Mouse (Mus musculus): ENCODE measurements around the gene Capn10. TPM values are rescaled to one million over a fixed set of nuclear protein-coding genes. Genes with fewer than 3 reads are reported as not detected.

The Capn10 gene
- total and polyA plus RNA-seq, 3 experiments: 30.7 to 43.3 TPM; not detected in 1

DNA sequence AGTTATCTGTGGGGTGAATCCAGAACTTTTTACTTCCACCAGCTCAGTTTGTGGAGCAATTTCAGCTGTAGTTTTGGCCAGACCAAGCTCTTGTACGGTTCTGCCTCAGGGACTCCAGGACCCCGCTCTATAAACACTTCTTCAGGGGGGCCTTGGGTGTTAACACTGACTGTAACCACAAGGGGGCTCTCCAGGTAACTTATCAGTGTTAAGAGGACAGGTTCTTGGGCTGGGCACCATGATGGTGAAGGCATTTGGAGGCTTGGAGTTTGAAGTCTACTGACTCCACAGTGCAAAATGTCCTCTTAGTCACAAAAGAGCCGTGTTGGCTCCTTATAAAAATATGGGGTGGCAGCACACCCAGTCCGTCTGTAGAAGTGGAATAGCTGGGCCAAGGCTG, 25.1 kb upstream of the Capn10 start (continued):
- TF ChIP-seq USF1 (IDR thresholded peaks at IDR 0.05; ENCODE audit: low read depth, low read length) (no peak), ZKSCAN1 (IDR thresholded peaks at IDR 0.05; ENCODE audit: low read depth, low read length) (no peak), POLR2AphosphoS5 (IDR thresholded peaks at IDR 0.05; ENCODE audit: borderline replicate concordance, low read depth, low read length) (no peak), POLR2A (IDR thresholded peaks at IDR 0.05; ENCODE audit: control insufficient read depth in 1 of 2, insufficient read depth in 1 of 2, low read depth in 1 of 2, low read length in 2 of 2, poor library complexity in 1 of 2) (no peak), NRF1 (IDR thresholded peaks at IDR 0.05; ENCODE audit: insufficient read depth, low read depth, low read length, poor library complexity, severe bottlenecking) (no peak), ELF1 (IDR thresholded peaks at IDR 0.05; ENCODE audit: low read depth, low read length) (no peak), CTCF (IDR thresholded peaks at IDR 0.05 in 2 of 3, conservative IDR thresholded peaks at IDR 0.05 in 1 of 3; ENCODE audit: control insufficient read depth in 1 of 3, insufficient read depth in 1 of 3, low read depth in 2 of 3, low read length in 3 of 3, poor library complexity in 1 of 3, severe bottlenecking in 1 of 3) (peak; percentile 47 to 76 (median 67)), MXI1 (IDR thresholded peaks at IDR 0.05; ENCODE audit: low read depth, low read length) (peak; percentile 39; the same call in 1 of the 2 replicates), ZC3H11A (IDR thresholded peaks at IDR 0.05; ENCODE audit: low read depth, low read length) (peak; percentile 31; the same call in 1 of the 2 replicates), POLR2AphosphoS2 (IDR thresholded peaks at IDR 0.05; ENCODE audit: low read length) (no peak)

- peak; percentile 86 for DNase-seq (ENCODE audit: low read depth, low spot score)
- Histone ChIP-seq H3K79me2 (ENCODE audit: control insufficient read depth, insufficient read depth, low read length, poor library complexity) (peaks cover 31% of the 10 kb centered on the region), H3K9ac (ENCODE audit: control insufficient read depth, low read depth, low read length, poor library complexity, severe bottlenecking) (peak within 1 kb of the TSS; percentile 87), H3K36me3 (ENCODE audit: control insufficient read depth in 1 of 2, insufficient read depth in 2 of 2, low read length in 2 of 2) (peaks cover 0 to 25% of the 10 kb centered on the region in 2 experiments; a peak in 2 of 4 replicates), H3K4me1 (ENCODE audit: control insufficient read depth in 1 of 2, insufficient read depth in 2 of 2, low read length in 2 of 2) (peaks cover 13 to 40% of the 10 kb centered on the region in 2 experiments), H3K4me3 (ENCODE audit: control insufficient read depth in 1 of 2, insufficient read depth in 1 of 2, low read depth in 2 of 2, low read length in 2 of 2) (peak within 1 kb of the TSS; percentile 91 to 95), H3K9me3 (replicated peaks; ENCODE audit: insufficient read depth, low read length) (no peaks in the 10 kb centered on the region), H3K27me3 (ENCODE audit: control insufficient read depth in 1 of 2, insufficient read depth in 2 of 2, low read length in 2 of 2) (no peaks in the 10 kb centered on the region), H3K27ac (ENCODE audit: control insufficient read depth, low read depth, low read length) (peak within 1 kb of the TSS; percentile 33)
- 0 out of 2 replicates have a peak, but pooled peaks have one; percentile 25 for TF ChIP-seq NRF1 (IDR thresholded peaks at IDR 0.05; ENCODE audit: insufficient read depth, low read depth, low read length, poor library complexity, severe bottlenecking)
- TF ChIP-seq MYB (IDR thresholded peaks at IDR 0.05; ENCODE audit: low read depth, low read length): no peak
- TF ChIP-seq EP300 (IDR thresholded peaks at IDR 0.05; ENCODE audit: low read depth in 1 of 2, low read length in 2 of 2): no peak
- no peak for TF ChIP-seq USF2 (IDR thresholded peaks at IDR 0.05; ENCODE audit: borderline replicate concordance in 1 of 2, insufficient read depth in 1 of 2, low read depth in 1 of 2, low read length in 2 of 2)
- TF ChIP-seq KAT2A (conservative IDR thresholded peaks at IDR 0.05; ENCODE audit: low read depth, low read length): no peak
- peak in 1 of 2 experiments; percentile 58; a peak in 2 of 4 replicates for TF ChIP-seq POLR2A (IDR thresholded peaks at IDR 0.05; ENCODE audit: control insufficient read depth in 1 of 2, insufficient read depth in 1 of 2, low read depth in 1 of 2, low read length in 2 of 2, poor library complexity in 1 of 2)
- TF ChIP-seq UBTF (IDR thresholded peaks at IDR 0.05; ENCODE audit: borderline replicate concordance, insufficient read depth, low read depth, low read length): peak; percentile 97
- no peak for TF ChIP-seq ELF1 (IDR thresholded peaks at IDR 0.05; ENCODE audit: low read depth, low read length)
- no peak for TF ChIP-seq CHD2 (IDR thresholded peaks at IDR 0.05; ENCODE audit: low read length)
- TF ChIP-seq CTCF (IDR thresholded peaks at IDR 0.05 in 2 of 3, conservative IDR thresholded peaks at IDR 0.05 in 1 of 3; ENCODE audit: control insufficient read depth in 1 of 3, insufficient read depth in 1 of 3, low read depth in 2 of 3, low read length in 3 of 3, poor library complexity in 1 of 3, severe bottlenecking in 1 of 3): peak in 2 of 3 experiments; percentile 71 to 84; a peak in 5 of 6 replicates
- no peak for TF ChIP-seq ETS1 (IDR thresholded peaks at IDR 0.05; ENCODE audit: low read depth, low read length)
- peak; percentile 23; the same call in 1 of the 2 replicates for TF ChIP-seq HCFC1 (IDR thresholded peaks at IDR 0.05; ENCODE audit: low read depth, low read length)
- peak; percentile 79 for TF ChIP-seq MXI1 (IDR thresholded peaks at IDR 0.05; ENCODE audit: low read depth, low read length)
- peak; percentile 68 for TF ChIP-seq SIN3A (IDR thresholded peaks at IDR 0.05; ENCODE audit: low read length)
- 0 out of 2 replicates have a peak, but pooled peaks have one; percentile 46 for TF ChIP-seq MAX (IDR thresholded peaks at IDR 0.05; ENCODE audit: low read length)
- no peak for TF ChIP-seq GABPA (IDR thresholded peaks at IDR 0.05; ENCODE audit: low read depth, low read length)
- TF ChIP-seq POLR2AphosphoS2 (IDR thresholded peaks at IDR 0.05; ENCODE audit: low read length): no peak
- no peak for TF ChIP-seq TAL1 (IDR thresholded peaks at IDR 0.05; ENCODE audit: low read length)
- no peak for TF ChIP-seq RCOR1 (IDR thresholded peaks at IDR 0.05; ENCODE audit: low read depth, low read length)
- TF ChIP-seq ZMIZ1 (IDR thresholded peaks at IDR 0.05; ENCODE audit: low read depth, low read length): peak; percentile 50; the same call in 1 of the 2 replicates
- no peak for TF ChIP-seq RAD21 (IDR thresholded peaks at IDR 0.05; ENCODE audit: low read depth, low read length)
- TF ChIP-seq ZC3H11A (IDR thresholded peaks at IDR 0.05; ENCODE audit: low read depth, low read length): no peak
- TF ChIP-seq POLR2AphosphoS5 (IDR thresholded peaks at IDR 0.05; ENCODE audit: borderline replicate concordance, low read depth, low read length): no peak
- no peak for TF ChIP-seq ZNF384 (IDR thresholded peaks at IDR 0.05; ENCODE audit: low read depth, low read length)
- TF ChIP-seq TBP (IDR thresholded peaks at IDR 0.05; ENCODE audit: low read depth, low read length): no peak
- no peak for TF ChIP-seq ZKSCAN1 (IDR thresholded peaks at IDR 0.05; ENCODE audit: low read depth, low read length)
- no peak for TF ChIP-seq CHD1 (IDR thresholded peaks at IDR 0.05; ENCODE audit: low read depth, low read length)
- TF ChIP-seq TCF12 (IDR thresholded peaks at IDR 0.05; ENCODE audit: low read depth, low read length): no peak
- no peak for TF ChIP-seq GATA1 (IDR thresholded peaks at IDR 0.05; ENCODE audit: low read depth, low read length)
- TF ChIP-seq JUND (IDR thresholded peaks at IDR 0.05; ENCODE audit: low read depth, low read length): no peak
Measured at GRCm38 (mm10) chr1:92910239-92910885, 23.8 kb upstream of the Capn10 start, which contains the start of gene Rnpepl1. Gene Rnpepl1, plus strand, starts transcription at chr1:92910783.

All from MEL (cell line).